Mouse (Mus musculus): ENCODE data around the gene Gpc6. TPM values are rescaled to one million over a fixed set of nuclear protein-coding genes. Genes with fewer than 3 reads are reported as not detected.

Gene Gpc6
- polyA plus RNA-seq, 1 experiment from 2014 or later, result 37.0 TPM

- Histone ChIP-seq H3K4me2 (replicated peaks) (no peak overlapping the region), H3K36me3 (no peaks in the 10 kb centered on the region), H3K4me1 (no peaks in the 10 kb centered on the region), H3K27ac (replicated peaks) (no peak overlapping the region), H3K9ac (replicated peaks) (no peak overlapping the region), H3K9me3 (no peaks in the 10 kb centered on the region), H3K27me3 (no peaks in the 10 kb centered on the region), H3K4me3 (no peak overlapping the region)
- 85% methylated on average over 6 of the region's 6 CpGs for WGBS
- ATAC-seq (ENCODE audit: low FRiP score, low read depth), result no peak
Measured at GRCm38 (mm10) chr14:117525133-117525532, 600.0 kb downstream of the Gpc6 start.

GRCm38 (mm10) chr14:117527053-117527452 is 601.9 kb downstream of the Gpc6 start:
- no peak for ATAC-seq (ENCODE audit: low FRiP score, low read depth)
- H3K4me2 ChIP-seq (replicated peaks), result no peak overlapping the region
- no peak overlapping the region for H3K9ac ChIP-seq (replicated peaks)
- no peaks in the 10 kb centered on the region for H3K36me3 ChIP-seq
- H3K27ac ChIP-seq (replicated peaks), result no peak overlapping the region
- 88% methylated on average over 7 of the region's 7 CpGs for WGBS
- H3K9me3 ChIP-seq, result no peaks in the 10 kb centered on the region
- H3K4me1 ChIP-seq, result no peaks in the 10 kb centered on the region
- no peak overlapping the region for H3K4me3 ChIP-seq
- H3K27me3 ChIP-seq, result no peaks in the 10 kb centered on the region

GRCm38 (mm10) chr14:117529439-117529838 is 604.3 kb downstream of the Gpc6 start:
- no peaks in the 10 kb centered on the region for H3K36me3 ChIP-seq
- 77% methylated on average over 3 of the region's 3 CpGs for WGBS

GRCm38 (mm10) chr14:117552776-117553175 is 627.7 kb downstream of the Gpc6 start:
- H3K4me2 ChIP-seq (replicated peaks), result no peak overlapping the region
- no peaks in the 10 kb centered on the region for H3K4me1 ChIP-seq
- H3K4me3 ChIP-seq, result no peak overlapping the region
- H3K27ac ChIP-seq (replicated peaks), result no peak overlapping the region
- H3K27me3 ChIP-seq, result no peaks in the 10 kb centered on the region
- no peaks in the 10 kb centered on the region for H3K36me3 ChIP-seq
- no peak overlapping the region for H3K9ac ChIP-seq (replicated peaks)
- no peaks in the 10 kb centered on the region for H3K9me3 ChIP-seq
- no peak for ATAC-seq (ENCODE audit: low FRiP score, low read depth)

More at GRCm38 (mm10) chr14:117529439-117529838, 604.3 kb downstream of the Gpc6 start:
- Histone ChIP-seq H3K27ac (replicated peaks) (no peak overlapping the region), H3K27me3 (no peaks in the 10 kb centered on the region), H3K4me1 (no peaks in the 10 kb centered on the region), H3K9ac (replicated peaks) (no peak overlapping the region), H3K9me3 (no peaks in the 10 kb centered on the region), H3K4me2 (replicated peaks) (no peak overlapping the region), H3K4me3 (no peak overlapping the region)
- no peak for ATAC-seq (ENCODE audit: low FRiP score, low read depth)

- Histone ChIP-seq H3K9ac (replicated peaks) (no peak overlapping the region), H3K4me3 (no peak overlapping the region), H3K4me2 (replicated peaks) (no peak overlapping the region), H3K27ac (replicated peaks) (no peak overlapping the region), H3K4me1 (no peaks in the 10 kb centered on the region), H3K36me3 (no peaks in the 10 kb centered on the region), H3K27me3 (no peaks in the 10 kb centered on the region), H3K9me3 (no peaks in the 10 kb centered on the region)
- WGBS, result 74% methylated on average over 7 of the region's 7 CpGs
- no peak for ATAC-seq (ENCODE audit: low FRiP score, low read depth)
Measured at GRCm38 (mm10) chr14:117556715-117557320, 631.7 kb downstream of the Gpc6 start.

GRCm38 (mm10) chr14:117562146-117562545 is 637.0 kb downstream of the Gpc6 start:
- no peak overlapping the region for H3K9ac ChIP-seq (replicated peaks)
- WGBS, result 78% methylated on average over 4 of the region's 4 CpGs
- no peaks in the 10 kb centered on the region for H3K36me3 ChIP-seq
- no peaks in the 10 kb centered on the region for H3K9me3 ChIP-seq
- H3K4me2 ChIP-seq (replicated peaks), result no peak overlapping the region
- H3K27me3 ChIP-seq, result no peaks in the 10 kb centered on the region
- no peak overlapping the region for H3K27ac ChIP-seq (replicated peaks)
- no peak overlapping the region for H3K4me3 ChIP-seq
- ATAC-seq (ENCODE audit: low FRiP score, low read depth), result no peak
- no peaks in the 10 kb centered on the region for H3K4me1 ChIP-seq

GRCm38 (mm10) chr14:117569278-117569677 is 644.2 kb downstream of the Gpc6 start:
- Histone ChIP-seq H3K36me3 (no peaks in the 10 kb centered on the region), H3K9ac (replicated peaks) (no peak overlapping the region), H3K4me1 (no peaks in the 10 kb centered on the region), H3K4me2 (replicated peaks) (no peak overlapping the region), H3K27ac (replicated peaks) (no peak overlapping the region), H3K4me3 (no peak overlapping the region), H3K27me3 (no peaks in the 10 kb centered on the region), H3K9me3 (no peaks in the 10 kb centered on the region)
- no peak for ATAC-seq (ENCODE audit: low FRiP score, low read depth)
- 87% methylated on average over 4 of the region's 4 CpGs for WGBS

- Histone ChIP-seq H3K9ac (replicated peaks) (no peak overlapping the region), H3K4me3 (no peak overlapping the region), H3K4me2 (replicated peaks) (no peak overlapping the region), H3K27ac (replicated peaks) (no peak overlapping the region), H3K9me3 (no peaks in the 10 kb centered on the region), H3K36me3 (no peaks in the 10 kb centered on the region), H3K4me1 (no peaks in the 10 kb centered on the region), H3K27me3 (no peaks in the 10 kb centered on the region)
- WGBS, result 93% methylated on average over 8 of the region's 8 CpGs
- no peak for ATAC-seq (ENCODE audit: low FRiP score, low read depth)
Measured at GRCm38 (mm10) chr14:117572213-117572612, 647.1 kb downstream of the Gpc6 start.

- ATAC-seq (ENCODE audit: low FRiP score, low read depth), result no peak
- WGBS, result 80% methylated on average over 6 of the region's 6 CpGs
- Histone ChIP-seq H3K36me3 (no peaks in the 10 kb centered on the region), H3K27ac (replicated peaks) (no peak overlapping the region), H3K4me3 (no peak overlapping the region), H3K4me2 (replicated peaks) (no peak overlapping the region), H3K9ac (replicated peaks) (no peak overlapping the region), H3K27me3 (no peaks in the 10 kb centered on the region), H3K9me3 (no peaks in the 10 kb centered on the region), H3K4me1 (no peaks in the 10 kb centered on the region)
Measured at GRCm38 (mm10) chr14:117574216-117574615, 649.1 kb downstream of the Gpc6 start.

- H3K4me2 ChIP-seq (replicated peaks), result no peak overlapping the region
- H3K27ac ChIP-seq (replicated peaks), result no peak overlapping the region
- 93% methylated on average over 6 of the region's 6 CpGs for WGBS
- no peaks in the 10 kb centered on the region for H3K27me3 ChIP-seq
- H3K9ac ChIP-seq (replicated peaks), result no peak overlapping the region
- ATAC-seq (ENCODE audit: low FRiP score, low read depth), result no peak
- no peaks in the 10 kb centered on the region for H3K4me1 ChIP-seq
- no peaks in the 10 kb centered on the region for H3K9me3 ChIP-seq
- H3K36me3 ChIP-seq, result no peaks in the 10 kb centered on the region
- H3K4me3 ChIP-seq, result no peak overlapping the region
Measured at GRCm38 (mm10) chr14:117581740-117582139, 656.6 kb downstream of the Gpc6 start.

GRCm38 (mm10) chr14:117599758-117600157 is 674.6 kb downstream of the Gpc6 start:
- H3K9me3 ChIP-seq, result no peaks in the 10 kb centered on the region
- no peak overlapping the region for H3K4me3 ChIP-seq
- no peak overlapping the region for H3K9ac ChIP-seq (replicated peaks)
- 77% methylated on average over 5 of the region's 5 CpGs for WGBS
- H3K27me3 ChIP-seq, result no peaks in the 10 kb centered on the region
- H3K36me3 ChIP-seq, result no peaks in the 10 kb centered on the region
- ATAC-seq (ENCODE audit: low FRiP score, low read depth), result no peak
- no peaks in the 10 kb centered on the region for H3K4me1 ChIP-seq
- no peak overlapping the region for H3K27ac ChIP-seq (replicated peaks)
- no peak overlapping the region for H3K4me2 ChIP-seq (replicated peaks)

GRCm38 (mm10) chr14:117603837-117604236 is 678.7 kb downstream of the Gpc6 start:
- Histone ChIP-seq H3K27me3 (no peaks in the 10 kb centered on the region), H3K4me2 (replicated peaks) (no peak overlapping the region), H3K4me3 (no peak overlapping the region), H3K4me1 (no peaks in the 10 kb centered on the region), H3K27ac (replicated peaks) (no peak overlapping the region), H3K36me3 (no peaks in the 10 kb centered on the region), H3K9me3 (no peaks in the 10 kb centered on the region), H3K9ac (replicated peaks) (no peak overlapping the region)
- no peak for ATAC-seq (ENCODE audit: low FRiP score, low read depth)
- WGBS, result 82% methylated on average over 1 of the region's 1 CpGs

- no peak overlapping the region for H3K4me2 ChIP-seq (replicated peaks)
- H3K36me3 ChIP-seq, result no peaks in the 10 kb centered on the region
- ATAC-seq (ENCODE audit: low FRiP score, low read depth), result no peak
- H3K27ac ChIP-seq (replicated peaks), result no peak overlapping the region
- WGBS, result 89% methylated on average over 2 of the region's 2 CpGs
- H3K9me3 ChIP-seq, result no peaks in the 10 kb centered on the region
- no peaks in the 10 kb centered on the region for H3K4me1 ChIP-seq
- no peak overlapping the region for H3K4me3 ChIP-seq
- H3K27me3 ChIP-seq, result no peaks in the 10 kb centered on the region
- H3K9ac ChIP-seq (replicated peaks), result no peak overlapping the region
Measured at GRCm38 (mm10) chr14:117605750-117606149, 680.6 kb downstream of the Gpc6 start.
